Mouse (Mus musculus): Measurements from ENCODE around the gene Dhtkd1. TPM values are rescaled to one million over a fixed set of nuclear protein-coding genes. Genes with fewer than 3 reads are reported as not detected.

Dhtkd1 gene
- polyA plus RNA-seq, 1 experiment from 2014 or later: 6.3 TPM

DNA sequence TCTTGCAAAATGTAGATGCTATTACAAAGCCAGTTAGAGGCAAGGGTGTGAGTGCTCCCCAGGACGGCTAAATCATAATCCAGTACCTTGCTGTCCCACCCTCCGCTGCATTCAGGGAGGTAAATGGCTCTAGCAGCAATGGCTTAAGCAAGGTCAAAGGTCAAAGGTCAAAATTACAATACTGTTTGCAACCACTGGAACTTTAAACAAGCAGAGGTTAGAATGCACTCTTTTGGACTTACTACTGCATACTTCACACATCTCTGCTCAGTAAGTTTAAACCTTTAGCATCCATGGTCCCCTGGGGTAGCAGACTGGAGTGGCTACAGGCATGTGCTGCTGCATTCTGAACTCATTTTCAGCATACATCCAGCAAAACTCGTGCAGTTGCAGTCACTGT lies 65.1 kb downstream of the Dhtkd1 start:
- Histone ChIP-seq H3K27me3 (no peaks in the 10 kb centered on the region), H3K4me3 (no peak overlapping the region), H3K9me3 (no peaks in the 10 kb centered on the region), H3K4me2 (no peak overlapping the region), H3K4me1 (replicated peaks) (no peaks in the 10 kb centered on the region), H3K27ac (replicated peaks) (no peak overlapping the region), H3K9ac (no peak overlapping the region), H3K36me3 (peaks cover 81% of the 10 kb centered on the region)
- ATAC-seq (ENCODE audit: low read depth): no peak
- WGBS: 56% methylated on average over 3 of the region's 3 CpGs

DNA sequence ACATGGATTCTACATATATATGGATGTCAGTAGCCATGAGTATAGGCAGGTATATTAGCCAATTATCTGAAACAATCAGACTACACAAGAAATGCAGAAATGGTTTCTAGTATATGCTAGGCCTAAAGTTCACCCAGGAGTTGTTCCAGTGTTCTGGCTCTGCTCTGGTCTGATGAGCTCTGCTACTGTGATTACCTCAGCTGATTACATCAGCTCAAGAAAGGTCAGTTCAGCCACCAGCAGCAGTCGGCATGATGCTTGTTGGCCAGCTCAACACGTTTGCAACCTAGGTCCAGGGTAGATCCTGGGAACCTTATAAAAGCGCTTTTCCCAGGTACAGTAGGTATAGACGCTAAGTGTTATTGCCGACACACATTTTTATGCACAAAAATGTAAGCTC lies 72.8 kb downstream of the Dhtkd1 start:
- Histone ChIP-seq H3K4me1 (replicated peaks) (no peaks in the 10 kb centered on the region), H3K4me2 (no peak overlapping the region), H3K27me3 (no peaks in the 10 kb centered on the region), H3K36me3 (peaks cover 71% of the 10 kb centered on the region), H3K27ac (replicated peaks) (no peak overlapping the region), H3K9me3 (no peaks in the 10 kb centered on the region), H3K4me3 (no peak overlapping the region), H3K9ac (no peak overlapping the region)
- no peak for ATAC-seq (ENCODE audit: low read depth)
- 93% methylated on average over 5 of the region's 5 CpGs for WGBS

DNA sequence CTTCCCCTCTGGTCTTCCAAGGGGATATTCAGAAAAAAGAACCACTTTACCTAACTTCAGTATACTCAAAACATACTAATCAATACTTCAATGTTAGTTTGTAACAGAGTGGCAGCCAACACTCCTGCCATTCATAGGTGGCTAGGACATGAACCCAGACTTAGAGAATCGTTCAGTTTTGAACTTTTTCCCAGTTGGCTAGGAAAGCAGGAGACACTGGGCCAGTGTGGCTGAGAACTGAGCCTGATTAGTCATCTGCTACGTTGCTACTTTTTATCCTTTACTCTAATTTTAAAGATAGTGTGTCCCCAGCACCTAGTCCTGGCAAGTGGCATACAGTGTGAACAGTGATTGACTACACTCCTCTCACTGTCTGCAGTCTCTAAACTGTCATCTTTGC lies 74.9 kb downstream of the Dhtkd1 start:
- no peaks in the 10 kb centered on the region for H3K9me3 ChIP-seq
- no peak overlapping the region for H3K9ac ChIP-seq
- WGBS: 92% methylated on average over 2 of the region's 2 CpGs
- peaks cover 67% of the 10 kb centered on the region for H3K36me3 ChIP-seq
- H3K27me3 ChIP-seq: no peaks in the 10 kb centered on the region
- H3K4me2 ChIP-seq: no peak overlapping the region
- H3K27ac ChIP-seq (replicated peaks): no peak overlapping the region
- no peak for ATAC-seq (ENCODE audit: low read depth)
- no peak overlapping the region for H3K4me3 ChIP-seq
- no peaks in the 10 kb centered on the region for H3K4me1 ChIP-seq (replicated peaks)

GRCm38 (mm10) chr2:5862834-5863233 lies 79.8 kb downstream of the Dhtkd1 start, which contains the start of gene Gm13199:
Gm13199 (minus strand) TSS chr2:5862934.
- H3K9ac ChIP-seq: no peak within 1 kb of the TSS
- no peak within 1 kb of the TSS for H3K4me2 ChIP-seq
- H3K4me3 ChIP-seq: no peak within 1 kb of the TSS
- H3K27me3 ChIP-seq: no peaks in the 10 kb centered on the region
- H3K36me3 ChIP-seq: peaks cover 78% of the 10 kb centered on the region
- no peak for ATAC-seq (ENCODE audit: low read depth)
- H3K4me1 ChIP-seq (replicated peaks): no peaks in the 10 kb centered on the region
- no peak within 1 kb of the TSS for H3K27ac ChIP-seq (replicated peaks)
- WGBS: 94% methylated on average over 3 of the region's 3 CpGs
- H3K9me3 ChIP-seq: no peaks in the 10 kb centered on the region

DNA sequence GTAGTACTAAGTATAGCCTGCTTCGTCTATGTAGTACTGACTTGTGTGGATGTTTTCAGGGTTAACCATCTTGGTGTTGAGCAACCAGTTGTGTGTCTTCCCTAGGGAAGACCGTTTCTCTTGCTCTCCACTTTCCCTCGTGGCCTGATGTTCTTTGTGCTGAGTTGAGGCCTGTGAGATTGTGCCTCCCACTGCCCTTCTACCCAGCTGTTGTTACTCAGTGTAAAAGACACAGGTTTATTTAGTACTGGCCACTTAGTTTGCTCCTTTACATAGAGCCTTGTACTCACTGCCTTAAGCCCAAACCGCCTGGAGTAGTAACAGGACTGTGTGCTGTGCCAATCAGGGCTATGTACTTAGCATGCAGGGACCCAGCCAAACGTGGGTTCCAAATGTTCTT lies 90.7 kb downstream of the Dhtkd1 start:
- no peak overlapping the region for H3K9ac ChIP-seq
- H3K27me3 ChIP-seq: no peaks in the 10 kb centered on the region
- no peak overlapping the region for H3K4me2 ChIP-seq
- no peak overlapping the region for H3K4me3 ChIP-seq
- peaks cover 31% of the 10 kb centered on the region for H3K36me3 ChIP-seq
- WGBS: 86% methylated on average over 5 of the region's 5 CpGs
- peaks cover 3% of the 10 kb centered on the region; the same call in 1 of the 2 replicates for H3K4me1 ChIP-seq (replicated peaks)
- no peaks in the 10 kb centered on the region for H3K9me3 ChIP-seq
- H3K27ac ChIP-seq (replicated peaks): no peak overlapping the region
- no peak for ATAC-seq (ENCODE audit: low read depth)

DNA sequence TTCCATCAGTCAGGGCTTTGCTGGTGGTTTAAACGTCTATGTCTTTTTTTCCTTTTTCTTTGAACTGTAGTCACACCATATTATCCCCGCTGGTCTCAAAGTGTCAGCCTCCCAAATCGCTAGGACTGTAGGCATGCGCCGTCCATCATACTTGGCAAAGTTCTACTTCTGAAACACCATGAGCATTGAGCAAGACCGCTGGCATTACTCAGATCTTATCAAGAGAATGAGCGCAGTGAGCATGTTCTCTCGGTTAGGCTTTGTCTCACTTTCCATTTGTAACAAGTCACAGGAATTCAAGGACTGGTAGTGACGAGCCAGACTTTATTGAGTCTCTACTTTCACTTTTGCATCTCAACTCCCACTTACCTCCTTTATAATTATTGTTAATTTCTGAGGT lies 91.5 kb downstream of the Dhtkd1 start:
- no peaks in the 10 kb centered on the region for H3K9me3 ChIP-seq
- H3K9ac ChIP-seq: no peak overlapping the region
- WGBS: 95% methylated on average over 9 of the region's 9 CpGs
- H3K27me3 ChIP-seq: no peaks in the 10 kb centered on the region
- H3K27ac ChIP-seq (replicated peaks): no peak overlapping the region
- H3K4me2 ChIP-seq: no peak overlapping the region
- no peak overlapping the region for H3K4me3 ChIP-seq
- H3K4me1 ChIP-seq (replicated peaks): peaks cover 10% of the 10 kb centered on the region
- ATAC-seq (ENCODE audit: low read depth): no peak
- H3K36me3 ChIP-seq: peaks cover 27% of the 10 kb centered on the region; the same call in 1 of the 2 replicates

Other genes with a start within 250 kb of the Dhtkd1 start
- 4.0 and 4.6 TPM in 2 replicates for gene Camk1d, start 228.3 kb downstream of the Dhtkd1 start, polyA plus RNA-seq (2015; fragmentation: Nextera tagmentation; extraction: Ambion mirVana)
- 37.6 and 42.1 TPM in 2 replicates for gene Nudt5, start 97.8 kb downstream of the Dhtkd1 start, polyA plus RNA-seq (2015; fragmentation: Nextera tagmentation; extraction: Ambion mirVana)
- gene Cdc123, start 97.6 kb downstream of the Dhtkd1 start, polyA plus RNA-seq (2015; fragmentation: Nextera tagmentation; extraction: Ambion mirVana): 284 and 308 TPM in 2 replicates
- 0.85 and 0.95 TPM in 2 replicates for gene Gm13199, start 79.9 kb downstream of the Dhtkd1 start, polyA plus RNA-seq (2015; fragmentation: Nextera tagmentation; extraction: Ambion mirVana)
- gene Sec61a2, start 47.4 kb downstream of the Dhtkd1 start, polyA plus RNA-seq (2015; fragmentation: Nextera tagmentation; extraction: Ambion mirVana): 106 and 111 TPM in 2 replicates
- 8.0 and 8.8 TPM in 2 replicates for gene Upf2, start 8.7 kb upstream of the Dhtkd1 start, polyA plus RNA-seq (2015; fragmentation: Nextera tagmentation; extraction: Ambion mirVana)
- 4.7 and 5.6 TPM in 2 replicates for gene Proser2, start 187.4 kb upstream of the Dhtkd1 start, polyA plus RNA-seq (2015; fragmentation: Nextera tagmentation; extraction: Ambion mirVana)